Mouse (Mus musculus): ENCODE results near the gene Serping1.

- TF ChIP-seq CTCF (IDR thresholded peaks at IDR 0.05; ENCODE audit: low read depth, low read length) (no peak), POLR2A (IDR thresholded peaks at IDR 0.05; ENCODE audit: extremely low read depth, insufficient read depth, low read length) (no peak)
Measured at GRCm38 (mm10) chr2:84716423-84717355, 58.6 kb downstream of the Serping1 start.

Data from liver, adult 2 months (tissue).